Mouse (Mus musculus) MN1 (cell line): ENCODE data around the gene Ltc4s.
A peak's percentile ranks its signal among the peaks of the same experiment; 100 is the strongest.

Source experiments
- DNase-seq: peaks from one replicate; pipeline ENCODE4 v3.0.0-alpha.2; 2016; ENCODE audit warnings: low spot score

Gene Ltc4s

GRCm38 (mm10) chr11:50238324-50238723 is at the start of gene Ltc4s:
Gene Ltc4s, minus strand, starts transcription at chr11:50238616.
- DNase-seq, result no peak

GRCm38 (mm10) chr11:50286428-50286827 is 48.0 kb upstream of the Ltc4s start:
- no peak for DNase-seq

GRCm38 (mm10) chr11:50285696-50286095 is 47.3 kb upstream of the Ltc4s start:
- DNase-seq, result no peak

GRCm38 (mm10) chr11:50285263-50285662 is 46.8 kb upstream of the Ltc4s start:
- no peak for DNase-seq

GRCm38 (mm10) chr11:50280053-50280452 is 41.6 kb upstream of the Ltc4s start:
- DNase-seq, result no peak

- no peak for DNase-seq
Observed at GRCm38 (mm10) chr11:50279005-50279404, 40.6 kb upstream of the Ltc4s start.

GRCm38 (mm10) chr11:50277706-50278105 is 39.3 kb upstream of the Ltc4s start:
- no peak for DNase-seq

- DNase-seq, result no peak
Observed at GRCm38 (mm10) chr11:50277025-50277424, 38.6 kb upstream of the Ltc4s start.

- DNase-seq, result no peak
Observed at GRCm38 (mm10) chr11:50275568-50276151, 37.2 kb upstream of the Ltc4s start.

- DNase-seq, result no peak
Observed at GRCm38 (mm10) chr11:50275077-50275476, 36.7 kb upstream of the Ltc4s start.

- DNase-seq, result no peak
Observed at GRCm38 (mm10) chr11:50272819-50273218, 34.4 kb upstream of the Ltc4s start.

GRCm38 (mm10) chr11:50269885-50270284 is 31.5 kb upstream of the Ltc4s start:
- DNase-seq, result no peak

GRCm38 (mm10) chr11:50269163-50269562 is 30.7 kb upstream of the Ltc4s start:
- no peak for DNase-seq

- DNase-seq, result no peak
Observed at GRCm38 (mm10) chr11:50266997-50267396, 28.6 kb upstream of the Ltc4s start.

- DNase-seq, result no peak
Observed at GRCm38 (mm10) chr11:50265931-50266330, 27.5 kb upstream of the Ltc4s start.

- DNase-seq, result no peak
Observed at GRCm38 (mm10) chr11:50263198-50263597, 24.8 kb upstream of the Ltc4s start.

- peak; percentile 60 for DNase-seq
Observed at GRCm38 (mm10) chr11:50262020-50262419, 23.6 kb upstream of the Ltc4s start.

GRCm38 (mm10) chr11:50258310-50258709 is 19.9 kb upstream of the Ltc4s start:
- DNase-seq, result peak; percentile 64

GRCm38 (mm10) chr11:50256615-50257014 is 18.2 kb upstream of the Ltc4s start:
- DNase-seq, result no peak

- peak; percentile 65 for DNase-seq
Observed at GRCm38 (mm10) chr11:50254010-50254580, 15.7 kb upstream of the Ltc4s start.

GRCm38 (mm10) chr11:50253393-50253792 is 15.0 kb upstream of the Ltc4s start:
- DNase-seq, result peak; percentile 68

GRCm38 (mm10) chr11:50252684-50253265 is 14.4 kb upstream of the Ltc4s start:
- DNase-seq, result no peak

- DNase-seq, result peak; percentile 87
Observed at GRCm38 (mm10) chr11:50252166-50252565, 13.8 kb upstream of the Ltc4s start.
